ENCODE assay signal across 9 mouse cellular contexts in the genomic region with DNA sequence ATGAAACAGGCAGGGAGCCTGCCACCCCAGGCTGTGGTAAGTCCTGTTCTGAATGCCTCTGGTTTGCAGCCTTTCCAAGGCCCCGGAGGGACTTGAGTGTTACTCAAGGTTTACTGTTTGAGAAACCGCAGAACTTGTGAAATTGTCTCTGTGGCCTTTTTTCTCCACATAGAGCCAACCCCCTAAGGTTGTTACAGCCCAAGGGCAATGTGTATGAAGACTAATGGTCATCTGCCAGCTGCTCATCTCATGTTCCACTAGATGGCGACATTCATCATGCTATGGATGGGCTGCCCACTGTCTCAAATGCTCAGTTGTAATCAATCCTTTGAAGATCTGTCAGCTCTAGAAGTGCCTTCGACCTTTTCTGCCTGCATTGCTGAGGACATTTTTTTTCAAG. TPM values are rescaled to one million over a fixed set of nuclear protein-coding genes. Genes with fewer than 3 reads are reported as not detected.
DNase-seq lines count a peak whose midpoint lies in the region; ATAC-seq and TF ChIP-seq lines count a peak whose summit lies in the region.
"Had no signal": no experiment of that assay in that cellular context is flagged by ENCODE, and none has a peak within 500 bp of the region (broad histone marks: within the 10 kb centered on the region; RNA-seq: fewer than 3 reads in every experiment).

No protein-coding gene starts in this region.

- 35% methylated on average over 4 of the region's 4 CpGs for WGBS in forebrain, embryonic 11.5 days
- whole genome bisulfite sequencing in forebrain, embryonic 12.5 days: 43% methylated on average over 4 of the region's 4 CpGs
- 49% methylated on average over 4 of the region's 4 CpGs for WGBS in midbrain, embryonic 14.5 days
- WGBS in midbrain, embryonic 15.5 days: 38% methylated on average over 4 of the region's 4 CpGs

- TF ChIP-seq POLR2A in brain, embryonic 14.5 days (IDR thresholded peaks at IDR 0.05; ENCODE audit: borderline replicate concordance, extremely low read depth, insufficient read depth, insufficient read length, poor library complexity, severe bottlenecking): no peak

- no peak overlapping the region for H3K4me3 ChIP-seq in forebrain, embryonic 11.5 days (ENCODE audit: low read depth, low read length)
- H3K4me3 ChIP-seq in forebrain, embryonic 12.5 days (replicated peaks): no peak overlapping the region
- H3K4me3 ChIP-seq in midbrain, embryonic 14.5 days (replicated peaks; ENCODE audit: low read depth, low read length): no peak overlapping the region
- H3K4me3 ChIP-seq in midbrain, embryonic 15.5 days: no peak overlapping the region
- H3K4me3 ChIP-seq: neural tube, embryonic 13.5 days had no signal

- H3K27ac ChIP-seq in forebrain, embryonic 11.5 days (ENCODE audit: low read depth, low read length): no peak overlapping the region
- H3K27ac ChIP-seq in forebrain, embryonic 12.5 days: no peak overlapping the region
- no peak overlapping the region for H3K27ac ChIP-seq in midbrain, embryonic 14.5 days (replicated peaks; ENCODE audit: low read depth, low read length)
- H3K27ac ChIP-seq in midbrain, embryonic 15.5 days: no peak overlapping the region
- H3K27ac ChIP-seq: neural tube, embryonic 13.5 days had no signal

- H3K4me2 ChIP-seq in forebrain, embryonic 11.5 days (ENCODE audit: low read depth, low read length, severe bottlenecking): no peak overlapping the region
- no peak overlapping the region for H3K4me2 ChIP-seq in forebrain, embryonic 12.5 days
- no peak overlapping the region for H3K4me2 ChIP-seq in midbrain, embryonic 14.5 days (ENCODE audit: low read length)
- no peak overlapping the region for H3K4me2 ChIP-seq in midbrain, embryonic 15.5 days
- H3K4me2 ChIP-seq: neural tube, embryonic 13.5 days had no signal

- no peak for DNase-seq in forebrain, embryonic 11.5 days (ENCODE audit: low spot score)
- DNase-seq in midbrain, embryonic 14.5 days: peak; percentile 24
- DNase-seq in brain, embryonic 14.5 days (ENCODE audit: low read depth): peak; percentile 35
- DNase-seq in kidney, postnatal 14 days: peak; percentile 9
- no peak for DNase-seq in gastrocnemius, adult 18-20 months (ENCODE audit: low spot score)

- no peaks in the 10 kb centered on the region for H3K4me1 ChIP-seq in forebrain, embryonic 11.5 days (replicated peaks; ENCODE audit: control insufficient read depth, insufficient read depth, low read length)
- no peaks in the 10 kb centered on the region for H3K4me1 ChIP-seq in forebrain, embryonic 12.5 days
- no peaks in the 10 kb centered on the region for H3K4me1 ChIP-seq in midbrain, embryonic 14.5 days (ENCODE audit: control insufficient read depth, insufficient read depth, low read length)
- H3K4me1 ChIP-seq in midbrain, embryonic 15.5 days: no peaks in the 10 kb centered on the region
- H3K4me1 ChIP-seq: neural tube, embryonic 13.5 days had no signal

- peak; percentile 74; the same call in 1 of the 2 replicates for ATAC-seq in forebrain, embryonic 11.5 days (replicated peaks; ENCODE audit: low FRiP score)
- no peak for ATAC-seq in forebrain, embryonic 12.5 days (ENCODE audit: low FRiP score)
- 0 out of 2 replicates have a peak, but pooled peaks have one; percentile 50 for ATAC-seq in midbrain, embryonic 14.5 days (ENCODE audit: low FRiP score, low TSS enrichment)
- ATAC-seq in midbrain, embryonic 15.5 days (replicated peaks): no peak
- peak; percentile 44; the same call in 1 of the 2 replicates for ATAC-seq in neutrophil, adult 5-6 weeks (ENCODE audit: extremely low read depth, insufficient number of reproducible peaks, low FRiP score, poor library complexity, severe bottlenecking)

- TF ChIP-seq CTCF in brain, embryonic 14.5 days (IDR thresholded peaks at IDR 0.05; ENCODE audit: borderline replicate concordance, extremely low read depth, insufficient read depth, insufficient read length): peak; percentile 53; the same call in 1 of the 2 replicates

- no peak overlapping the region for H3K9ac ChIP-seq in forebrain, embryonic 11.5 days (ENCODE audit: low read length)
- no peak overlapping the region for H3K9ac ChIP-seq in forebrain, embryonic 12.5 days
- H3K9ac ChIP-seq in midbrain, embryonic 14.5 days (replicated peaks; ENCODE audit: low read length): no peak overlapping the region
- H3K9ac ChIP-seq in midbrain, embryonic 15.5 days: no peak overlapping the region
- H3K9ac ChIP-seq: neural tube, embryonic 13.5 days had no signal

- H3K27me3 ChIP-seq in forebrain, embryonic 11.5 days (ENCODE audit: control insufficient read depth, insufficient read depth, low read length): no peaks in the 10 kb centered on the region
- no peaks in the 10 kb centered on the region for H3K27me3 ChIP-seq in forebrain, embryonic 12.5 days
- no peaks in the 10 kb centered on the region for H3K27me3 ChIP-seq in midbrain, embryonic 14.5 days (ENCODE audit: control insufficient read depth, insufficient read depth, low read length)
- no peaks in the 10 kb centered on the region for H3K27me3 ChIP-seq in midbrain, embryonic 15.5 days (replicated peaks)
- H3K27me3 ChIP-seq: neural tube, embryonic 13.5 days had no signal

- no peaks in the 10 kb centered on the region for H3K9me3 ChIP-seq in forebrain, embryonic 11.5 days (ENCODE audit: control insufficient read depth, low read length)
- no peaks in the 10 kb centered on the region for H3K9me3 ChIP-seq in forebrain, embryonic 12.5 days
- no peaks in the 10 kb centered on the region for H3K9me3 ChIP-seq in midbrain, embryonic 14.5 days (ENCODE audit: control insufficient read depth, low read length)
- H3K9me3 ChIP-seq in midbrain, embryonic 15.5 days: no peaks in the 10 kb centered on the region
- H3K9me3 ChIP-seq: neural tube, embryonic 13.5 days had no signal

- no peaks in the 10 kb centered on the region for H3K36me3 ChIP-seq in forebrain, embryonic 11.5 days (ENCODE audit: control insufficient read depth, insufficient read depth, low read length)
- no peaks in the 10 kb centered on the region for H3K36me3 ChIP-seq in forebrain, embryonic 12.5 days (replicated peaks)
- no peaks in the 10 kb centered on the region for H3K36me3 ChIP-seq in midbrain, embryonic 14.5 days (ENCODE audit: control insufficient read depth, insufficient read depth, low read length)
- no peaks in the 10 kb centered on the region for H3K36me3 ChIP-seq in midbrain, embryonic 15.5 days (replicated peaks)
- H3K36me3 ChIP-seq: neural tube, embryonic 13.5 days had no signal

RNA-seq across cellular contexts. Expression of a gene that starts 32.8 kb away (rescaled TPM):
- polyA plus RNA-seq in forebrain, embryonic 11.5 days (2014; fragmentation: Nextera tagmentation; extraction: Ambion mirVana): not detected in 2 replicates
- not detected in 2 replicates for polyA plus RNA-seq in forebrain, embryonic 12.5 days (2016; fragmentation: Nextera tagmentation; extraction: Ambion mirVana)
- not detected in 2 replicates for polyA plus RNA-seq in midbrain, embryonic 14.5 days (2014; fragmentation: Nextera tagmentation; extraction: Ambion mirVana)
- polyA plus RNA-seq in midbrain, embryonic 15.5 days (2015; fragmentation: Nextera tagmentation; extraction: Ambion mirVana): not detected in 2 replicates
- 0.12 and 0.55 TPM in 2 replicates for polyA plus RNA-seq in brain, embryonic 14.5 days (2012; rRNA removed)
- not detected in 2 replicates for total RNA-seq in neutrophil, adult 5-6 weeks (2017)
- total RNA-seq in gastrocnemius, adult 18-20 months (2021): not detected

RNA-seq across cellular contexts. Expression of a gene that starts 40.4 kb away (rescaled TPM):
- not detected in 2 replicates for polyA plus RNA-seq in forebrain, embryonic 11.5 days (2014; fragmentation: Nextera tagmentation; extraction: Ambion mirVana)
- 0.20 TPM in 1 of 2 replicates, not detected in the other for polyA plus RNA-seq in forebrain, embryonic 12.5 days (2016; fragmentation: Nextera tagmentation; extraction: Ambion mirVana)
- polyA plus RNA-seq in midbrain, embryonic 14.5 days (2014; fragmentation: Nextera tagmentation; extraction: Ambion mirVana): not detected in 2 replicates
- 0.08 and 0.09 TPM in 2 replicates for polyA plus RNA-seq in midbrain, embryonic 15.5 days (2015; fragmentation: Nextera tagmentation; extraction: Ambion mirVana)
- 0.10 and 0.40 TPM in 2 replicates for polyA plus RNA-seq in brain, embryonic 14.5 days (2012; rRNA removed)
- not detected in 2 replicates for total RNA-seq in neutrophil, adult 5-6 weeks (2017)
- total RNA-seq in gastrocnemius, adult 18-20 months (2021): not detected
- polyA plus RNA-seq: neural tube, embryonic 13.5 days had no signal

Comparison
In these comparisons a context has a peak if more than half of its experiments do, and no peak if none do; other contexts are left out.
1. ATAC-seq: peak in forebrain, embryonic 11.5 days (single experiment), midbrain, embryonic 14.5 days (single experiment) and neutrophil, adult 5-6 weeks (single experiment); none in forebrain, embryonic 12.5 days (single experiment) and midbrain, embryonic 15.5 days (single experiment).
2. DNase-seq: peak in midbrain, embryonic 14.5 days (single experiment), brain, embryonic 14.5 days (single experiment) and kidney, postnatal 14 days (single experiment); none in forebrain, embryonic 11.5 days (single experiment) and gastrocnemius, adult 18-20 months (single experiment).